Mouse (Mus musculus) spleen, adult 2 months (tissue): ENCODE measurements around the gene Iqgap2. TPM values are rescaled to one million over a fixed set of nuclear protein-coding genes. Genes with fewer than 3 reads are reported as not detected.

ENCODE experiments used
- DNase-seq, 2 experiments: peaks; one replicate each; pipeline versions ENCODE4 v3.0.0 to v3.0.0-alpha.2; 2012 to 2021; ENCODE audit warnings: low spot score in 2 of 2, low read depth in 1 of 2
- H3K27ac ChIP-seq: fragments of 200-500 bp; 2 replicates; pipeline ENCODE4 v1.5.1; 2012; ENCODE audit warnings: low read length, inconsistent platforms; ENCODE audit not compliant: insufficient read depth
- H3K27me3 ChIP-seq: fragments of 200-500 bp; 2 replicates; pipeline ENCODE4 v1.6.1; 2012; ENCODE audit warnings: mild to moderate bottlenecking, moderate library complexity, low read length, inconsistent platforms; ENCODE audit not compliant: control insufficient read depth, insufficient read depth
- H3K36me3 ChIP-seq: fragments of 200-500 bp; 2 replicates; pipeline ENCODE4 v1.6.1; 2012; ENCODE audit warnings: mild to moderate bottlenecking, low read length, inconsistent platforms; ENCODE audit not compliant: control insufficient read depth, insufficient read depth
- H3K4me1 ChIP-seq: fragments of 200-500 bp; 2 replicates; pipeline ENCODE4 v1.6.1; 2011; ENCODE audit warnings: inconsistent platforms; ENCODE audit not compliant: control insufficient read depth, insufficient read depth, insufficient read length
- H3K4me3 ChIP-seq: fragments of 200-500 bp; 2 replicates; pipeline ENCODE4 v1.5.1; 2011; ENCODE audit warnings: mild to moderate bottlenecking, inconsistent platforms; ENCODE audit not compliant: insufficient read depth, insufficient read length; ENCODE audit errors: extremely low read depth
- CTCF ChIP-seq: fragments of 200-500 bp; IDR thresholded peaks from 2 replicates; pipeline ENCODE4 v1.5.1; 2011; ENCODE audit warnings: mild to moderate bottlenecking, inconsistent platforms; ENCODE audit not compliant: insufficient read depth, insufficient read length, insufficient replicate concordance; ENCODE audit errors: extremely low read depth
- POLR2A ChIP-seq: fragments of 200-500 bp; IDR thresholded peaks from 2 replicates; pipeline ENCODE4 v1.6.1; 2011; ENCODE audit warnings: low read depth, low read length, inconsistent platforms
- WGBS: fragments of 180-500 bp; shearing (Covaris S2); methylation state at CpG from one replicate; pipeline ENCODE4 v1.1.7; 2018; 5-methylcytosine and 5-hydroxymethylcytosine counted together
- polyA plus RNA-seq: library from polyadenylated mRNA; depleted of rRNA; stranded (reverse); fragments of >200 nt; gene quantifications from 2 replicates; pipeline ENCODE4 v1.2.3, GENCODE M21; 2012

Gene Iqgap2
- polyA plus RNA-seq, 1 experiment, result 2.1 TPM

DNA sequence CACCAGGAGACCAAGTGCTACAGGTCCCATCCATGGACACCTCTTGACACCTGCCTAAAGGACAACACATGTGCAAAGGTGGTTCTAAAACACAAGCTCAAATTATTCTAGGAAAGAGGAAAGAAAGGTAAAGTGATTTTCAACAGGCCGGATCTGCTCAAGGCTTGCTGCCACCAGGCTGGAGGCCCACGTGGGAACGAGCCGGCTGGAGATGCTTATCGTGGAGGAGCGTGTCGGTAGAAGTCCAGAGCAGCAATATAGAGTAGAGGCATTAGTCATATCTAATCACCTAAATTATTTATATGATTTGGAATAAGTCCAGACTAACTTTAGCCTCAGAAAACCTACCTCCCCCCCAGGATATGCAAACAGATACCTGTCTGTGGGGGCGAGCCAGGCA lies 112.5 kb downstream of the Iqgap2 start:
- H3K27ac ChIP-seq, result no peak overlapping the region
- H3K4me3 ChIP-seq, result no peak overlapping the region
- no peak for TF ChIP-seq CTCF
- no peak for TF ChIP-seq POLR2A
- no peak for DNase-seq
- no peaks in the 10 kb centered on the region for H3K27me3 ChIP-seq
- 75% methylated on average over 8 of the region's 8 CpGs for WGBS
- H3K36me3 ChIP-seq, result no peaks in the 10 kb centered on the region
- H3K4me1 ChIP-seq, result no peaks in the 10 kb centered on the region

DNA sequence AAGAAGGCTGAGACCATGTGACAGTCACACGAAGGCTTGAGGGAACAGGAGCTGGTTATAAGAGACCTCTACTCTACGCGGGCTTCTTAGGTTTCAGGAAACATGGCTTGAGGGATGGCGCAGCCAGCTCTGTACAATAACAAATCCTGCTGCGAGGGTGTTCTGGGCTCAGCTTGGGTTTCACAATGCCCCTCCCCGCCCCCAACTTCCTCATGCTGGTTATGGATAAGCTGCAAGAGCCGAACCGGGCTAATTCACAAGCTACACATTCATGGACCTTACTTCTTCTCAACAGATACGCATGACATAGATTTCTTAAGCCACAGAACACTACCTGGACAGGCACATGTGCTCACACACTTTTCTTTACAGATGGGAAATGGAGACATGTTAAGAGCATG lies 113.0 kb downstream of the Iqgap2 start:
- H3K27ac ChIP-seq, result no peak overlapping the region
- no peak for TF ChIP-seq POLR2A
- TF ChIP-seq CTCF, result no peak
- 37% methylated on average over 9 of the region's 9 CpGs for WGBS
- H3K36me3 ChIP-seq, result no peaks in the 10 kb centered on the region
- no peaks in the 10 kb centered on the region for H3K4me1 ChIP-seq
- DNase-seq, result no peak
- H3K27me3 ChIP-seq, result no peaks in the 10 kb centered on the region
- H3K4me3 ChIP-seq, result no peak overlapping the region

DNA sequence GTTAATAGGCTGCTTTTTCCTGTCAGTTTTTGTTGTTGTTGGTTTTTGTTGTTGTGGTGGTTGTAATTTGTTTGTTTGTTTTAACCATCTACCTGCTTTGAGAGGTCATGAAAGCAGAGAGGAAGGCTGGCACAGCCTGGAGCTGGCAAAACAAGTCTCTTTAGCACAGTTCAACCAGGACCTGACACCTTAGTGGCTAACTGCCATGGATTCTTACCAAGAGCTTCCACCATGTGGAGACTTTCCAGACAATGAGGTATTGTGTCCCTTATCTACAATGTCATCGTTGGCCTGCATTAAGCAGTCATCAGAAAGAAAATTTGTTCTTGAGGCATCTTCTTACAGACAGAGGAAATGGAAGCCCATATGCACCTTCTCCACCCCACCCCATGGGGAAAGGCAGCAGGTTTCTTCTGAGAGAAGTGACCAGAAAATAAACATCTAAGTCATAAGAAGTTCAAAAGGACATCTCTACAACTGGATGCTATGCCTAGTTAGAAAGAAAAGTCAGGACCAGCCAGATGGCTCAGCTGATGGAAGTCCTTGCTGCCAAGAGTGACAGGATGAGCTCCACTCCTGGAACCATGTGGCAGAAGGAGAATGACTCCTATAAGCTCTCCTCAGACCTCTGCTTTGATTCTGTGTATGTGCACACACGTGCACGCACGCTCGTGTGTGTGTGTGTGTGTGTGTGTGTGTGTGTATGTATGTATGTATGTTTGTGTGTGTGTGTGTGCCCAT lies 113.9 kb downstream of the Iqgap2 start:
- no peaks in the 10 kb centered on the region for H3K27me3 ChIP-seq
- DNase-seq, result no peak
- 89% methylated on average over 5 of the region's 5 CpGs for WGBS
- TF ChIP-seq POLR2A (no peak), CTCF (no peak)
- H3K36me3 ChIP-seq, result no peaks in the 10 kb centered on the region
- no peaks in the 10 kb centered on the region for H3K4me1 ChIP-seq
- no peak overlapping the region for H3K4me3 ChIP-seq
- no peak overlapping the region for H3K27ac ChIP-seq

DNA sequence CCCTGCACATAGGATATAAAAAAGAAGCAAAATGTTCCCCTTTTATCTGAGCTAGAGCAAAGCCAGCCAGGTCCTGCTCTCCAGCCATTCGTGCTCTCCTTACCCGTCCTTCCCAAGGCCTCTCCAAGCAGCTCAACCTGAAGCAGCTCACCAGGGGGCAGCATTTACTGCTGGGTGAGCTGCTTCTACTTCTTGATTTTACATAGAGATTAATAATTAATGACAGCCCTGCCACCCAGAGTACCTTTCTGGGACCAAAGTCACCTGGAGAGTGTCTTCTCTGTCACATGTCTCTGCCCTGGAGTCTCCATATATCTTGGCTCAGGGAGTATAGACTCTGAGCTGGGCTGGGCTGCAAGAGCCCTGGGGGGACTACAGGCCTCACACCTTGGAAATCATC lies 114.5 kb downstream of the Iqgap2 start:
- TF ChIP-seq POLR2A (no peak), CTCF (peak; percentile 41; the same call in 1 of the 2 replicates)
- no peaks in the 10 kb centered on the region for H3K36me3 ChIP-seq
- peak in 1 of 2 experiments; percentile 22 for DNase-seq
- H3K4me3 ChIP-seq, result no peak overlapping the region
- H3K27ac ChIP-seq, result no peak overlapping the region
- no peaks in the 10 kb centered on the region for H3K4me1 ChIP-seq
- no peaks in the 10 kb centered on the region for H3K27me3 ChIP-seq
- WGBS, result 19% methylated on average over 2 of the region's 2 CpGs

DNA sequence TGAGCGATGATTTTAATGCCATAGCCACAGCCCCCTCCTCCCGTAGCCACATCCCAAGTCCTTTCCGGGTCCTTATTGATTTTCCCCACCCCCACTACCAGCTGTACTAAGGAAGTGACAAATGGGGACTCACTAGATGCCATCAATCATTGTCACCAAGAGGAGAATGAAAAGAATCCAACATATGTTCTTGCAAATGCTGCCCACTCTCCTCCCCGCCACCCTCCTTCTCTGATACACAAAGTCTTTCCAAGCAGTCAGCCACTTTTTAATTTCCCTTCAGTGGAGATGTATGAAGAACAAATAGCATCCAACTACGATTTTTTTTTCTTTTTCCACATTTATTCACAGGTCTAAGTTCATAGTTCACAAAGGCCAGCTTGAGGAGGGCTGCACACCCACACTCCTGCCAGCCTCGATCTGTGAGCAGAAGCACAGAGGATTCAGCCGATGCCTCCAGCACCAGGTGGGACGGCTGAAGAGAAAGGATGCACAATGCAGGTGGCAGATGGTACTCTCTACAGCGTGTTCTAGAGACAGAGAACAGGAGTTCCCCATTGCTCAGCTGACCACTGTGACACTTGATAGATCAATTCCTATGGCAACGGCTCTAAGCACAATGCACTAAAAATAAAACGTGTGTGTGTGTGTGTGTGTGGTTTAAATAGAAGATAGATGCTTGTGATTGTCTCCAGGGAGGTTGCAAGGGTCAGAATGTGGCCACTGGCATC lies 116.6 kb downstream of the Iqgap2 start:
- H3K4me3 ChIP-seq, result no peak overlapping the region
- H3K27me3 ChIP-seq, result no peaks in the 10 kb centered on the region
- no peaks in the 10 kb centered on the region for H3K4me1 ChIP-seq
- H3K27ac ChIP-seq, result no peak overlapping the region
- TF ChIP-seq CTCF (no peak), POLR2A (no peak)
- DNase-seq, result no peak
- no peaks in the 10 kb centered on the region for H3K36me3 ChIP-seq
- 74% methylated on average over 11 of the region's 11 CpGs for WGBS

DNA sequence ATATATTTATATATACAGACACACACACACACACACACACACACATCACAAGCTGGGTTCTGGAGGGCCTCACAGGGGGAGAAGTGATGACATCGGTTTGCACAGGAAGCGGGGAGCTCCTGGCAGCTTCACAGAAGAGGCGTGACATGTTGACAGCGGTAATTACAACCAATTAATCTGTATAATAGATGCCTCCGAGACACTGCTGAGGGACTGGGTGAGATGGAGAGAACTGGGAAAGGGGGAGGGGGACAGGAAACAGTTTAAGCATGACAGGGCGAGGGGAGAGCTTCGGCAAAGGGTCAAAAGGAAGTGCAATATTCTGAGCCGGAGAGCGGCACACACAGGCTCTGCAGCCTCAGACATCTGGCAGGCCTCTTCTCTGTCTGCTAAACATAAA lies 126.7 kb downstream of the Iqgap2 start:
- Histone ChIP-seq H3K36me3 (no peaks in the 10 kb centered on the region), H3K27ac (no peak overlapping the region), H3K4me3 (peak overlapping the region; percentile 3; the same call in 1 of the 2 replicates), H3K27me3 (no peaks in the 10 kb centered on the region), H3K4me1 (no peaks in the 10 kb centered on the region)
- WGBS, result 7% methylated on average over 9 of the region's 9 CpGs
- no peak for DNase-seq
- no peak for TF ChIP-seq CTCF
- no peak for TF ChIP-seq POLR2A

DNA sequence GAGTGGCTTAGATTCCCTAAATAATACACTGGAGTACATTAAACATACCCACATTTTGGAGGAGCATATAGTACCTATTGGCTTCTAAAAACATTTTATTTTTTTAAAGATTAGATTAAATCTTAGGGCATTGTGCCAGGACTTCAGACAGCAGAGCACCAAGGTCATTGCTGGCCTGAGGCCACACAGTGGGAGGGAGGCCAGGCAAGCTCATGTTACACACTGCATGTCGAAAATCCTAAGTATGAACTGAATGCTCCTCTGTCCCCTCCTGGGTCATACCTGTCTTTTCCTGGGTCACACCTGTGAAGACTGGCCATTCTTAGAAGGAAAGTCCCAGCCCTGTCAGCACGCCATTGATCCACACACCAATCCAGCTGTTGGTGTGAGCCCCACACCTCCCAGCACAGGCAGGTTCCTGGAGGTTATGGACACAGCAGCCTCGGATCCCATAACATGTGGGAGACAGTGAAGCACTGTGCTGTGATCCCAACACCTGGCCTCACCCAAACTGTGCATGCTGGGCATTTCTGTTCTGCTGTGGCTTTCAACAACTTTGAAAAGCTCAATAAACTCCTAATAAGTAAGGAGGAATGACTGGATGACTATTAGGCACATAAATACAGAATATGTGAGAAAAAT lies 127.7 kb downstream of the Iqgap2 start:
- H3K27me3 ChIP-seq, result no peaks in the 10 kb centered on the region
- H3K27ac ChIP-seq, result no peak overlapping the region
- no peak for TF ChIP-seq POLR2A
- no peak for TF ChIP-seq CTCF
- 78% methylated on average over 3 of the region's 3 CpGs for WGBS
- no peaks in the 10 kb centered on the region for H3K36me3 ChIP-seq
- H3K4me3 ChIP-seq, result no peak overlapping the region
- no peaks in the 10 kb centered on the region for H3K4me1 ChIP-seq
- no peak for DNase-seq
